Mouse (Mus musculus): ENCODE measurements around the gene Pi4k2b.
"Not testable (repeated sequence)": the region's sequence is repeated elsewhere in the genome, so short reads cannot be mapped to it uniquely, and the experiment has no call there.

Gene Pi4k2b

GRCm38 (mm10) chr5:52776466-52777354, 35.3 kb downstream of the Pi4k2b start:
- in situ Hi-C loops (cut with MboI; ENCODE audit: low sequenced_read_pairs), result not testable (repeated sequence)

- in situ Hi-C loops (cut with MboI; ENCODE audit: low sequenced_read_pairs), result no loop called here
Measured at GRCm38 (mm10) chr5:52782523-52783250, 41.3 kb downstream of the Pi4k2b start.

GRCm38 (mm10) chr5:52783251-52783620, 41.9 kb downstream of the Pi4k2b start:
- in situ Hi-C loops (cut with MboI; ENCODE audit: low sequenced_read_pairs), result no loop called here

GRCm38 (mm10) chr5:52783957-52784356, 42.6 kb downstream of the Pi4k2b start:
- in situ Hi-C loops (cut with MboI; ENCODE audit: low sequenced_read_pairs), result no loop called here

GRCm38 (mm10) chr5:52786556-52787322, 45.4 kb downstream of the Pi4k2b start:
- in situ Hi-C loops (cut with MboI; ENCODE audit: low sequenced_read_pairs), result no loop called here

- in situ Hi-C loops (cut with MboI; ENCODE audit: low sequenced_read_pairs), result no loop called here
Measured at GRCm38 (mm10) chr5:52793230-52793629, 51.9 kb downstream of the Pi4k2b start.

- in situ Hi-C loops (cut with MboI; ENCODE audit: low sequenced_read_pairs), result no loop called here
Measured at GRCm38 (mm10) chr5:52794109-52794508, 52.7 kb downstream of the Pi4k2b start.

GRCm38 (mm10) chr5:52799274-52799985, 58.1 kb downstream of the Pi4k2b start:
- in situ Hi-C loops (cut with MboI; ENCODE audit: low sequenced_read_pairs), result no loop called here

GRCm38 (mm10) chr5:52805801-52806200, 64.4 kb downstream of the Pi4k2b start:
- in situ Hi-C loops (cut with MboI; ENCODE audit: low sequenced_read_pairs), result no loop called here

GRCm38 (mm10) chr5:52806349-52806748, 65.0 kb downstream of the Pi4k2b start:
- in situ Hi-C loops (cut with MboI; ENCODE audit: low sequenced_read_pairs), result no loop called here

GRCm38 (mm10) chr5:52807030-52807429, 65.7 kb downstream of the Pi4k2b start:
- in situ Hi-C loops (cut with MboI; ENCODE audit: low sequenced_read_pairs), result no loop called here

- in situ Hi-C loops (cut with MboI; ENCODE audit: low sequenced_read_pairs), result no loop called here
Measured at GRCm38 (mm10) chr5:52810446-52810845, 69.1 kb downstream of the Pi4k2b start.

GRCm38 (mm10) chr5:52811056-52811455, 69.7 kb downstream of the Pi4k2b start:
- in situ Hi-C loops (cut with MboI; ENCODE audit: low sequenced_read_pairs), result no loop called here

GRCm38 (mm10) chr5:52812456-52812855, 71.1 kb downstream of the Pi4k2b start:
- in situ Hi-C loops (cut with MboI; ENCODE audit: low sequenced_read_pairs), result no loop called here

- in situ Hi-C loops (cut with MboI; ENCODE audit: low sequenced_read_pairs), result no loop called here
Measured at GRCm38 (mm10) chr5:52813312-52813711, 71.9 kb downstream of the Pi4k2b start.

GRCm38 (mm10) chr5:52818676-52819075, 77.3 kb downstream of the Pi4k2b start:
- in situ Hi-C loops (cut with MboI; ENCODE audit: low sequenced_read_pairs), result no loop called here
